Mouse (Mus musculus): Measurements from ENCODE around the gene Lrmp. TPM values are rescaled to one million over a fixed set of nuclear protein-coding genes. Genes with fewer than 3 reads are reported as not detected.
"Not testable (repeated sequence)": the region's sequence is repeated elsewhere in the genome, so short reads cannot be mapped to it uniquely, and the experiment has no call there.

Lrmp gene
- total RNA-seq (2021) = 1 to 10 TPM; 1.0 to 1.2 TPM
- long read RNA-seq, experiment 1, partial matches to known transcripts = 0 of 1 reads
- long read RNA-seq, experiment 1, other reads (novel, unspliced or antisense) = 1 of 1 reads
- long read RNA-seq, experiment 2 = 0 reads

- DNase-seq = no peak
Observed at GRCm38 (mm10) chr6:145115476-145116097, at the start of gene Lrmp. Lrmp (plus strand) TSS chr6:145115653.

- no peak for DNase-seq
Observed at GRCm38 (mm10) chr6:145066416-145066815, 49.0 kb upstream of the Lrmp start.

- DNase-seq = no peak
Observed at GRCm38 (mm10) chr6:145067679-145068078, 47.8 kb upstream of the Lrmp start.

GRCm38 (mm10) chr6:145069397-145069796, 46.1 kb upstream of the Lrmp start:
- DNase-seq = no peak

- no peak for DNase-seq
Observed at GRCm38 (mm10) chr6:145069921-145070320, 45.5 kb upstream of the Lrmp start.

- no peak for DNase-seq
Observed at GRCm38 (mm10) chr6:145074461-145074860, 41.0 kb upstream of the Lrmp start.

- no peak for DNase-seq
Observed at GRCm38 (mm10) chr6:145075088-145075547, 40.3 kb upstream of the Lrmp start.

GRCm38 (mm10) chr6:145075548-145076224, 39.8 kb upstream of the Lrmp start, which contains the start of gene Bcat1:
Bcat1 (minus strand) TSS chr6:145076184.
- no peak for DNase-seq

- DNase-seq = no peak
Observed at GRCm38 (mm10) chr6:145076286-145076685, 39.2 kb upstream of the Lrmp start.

GRCm38 (mm10) chr6:145079087-145079759, 36.2 kb upstream of the Lrmp start:
- DNase-seq = no peak

- DNase-seq = no peak
Observed at GRCm38 (mm10) chr6:145081721-145082120, 33.7 kb upstream of the Lrmp start.

GRCm38 (mm10) chr6:145084343-145085117, 30.9 kb upstream of the Lrmp start:
- DNase-seq = no peak

- no peak for DNase-seq
Observed at GRCm38 (mm10) chr6:145088451-145089113, 26.9 kb upstream of the Lrmp start.

- no peak for DNase-seq
Observed at GRCm38 (mm10) chr6:145089373-145089772, 26.1 kb upstream of the Lrmp start.

GRCm38 (mm10) chr6:145090201-145090863, 25.1 kb upstream of the Lrmp start:
- DNase-seq = no peak

GRCm38 (mm10) chr6:145090928-145091327, 24.5 kb upstream of the Lrmp start:
- DNase-seq = no peak

GRCm38 (mm10) chr6:145091998-145092397, 23.5 kb upstream of the Lrmp start:
- DNase-seq = no peak

- DNase-seq = not testable (repeated sequence)
Observed at GRCm38 (mm10) chr6:145093038-145093622, 22.3 kb upstream of the Lrmp start.

GRCm38 (mm10) chr6:145094431-145094830, 21.0 kb upstream of the Lrmp start:
- DNase-seq = no peak

GRCm38 (mm10) chr6:145100923-145101322, 14.5 kb upstream of the Lrmp start:
- DNase-seq = no peak

All from gastrocnemius, postnatal 25 days (tissue).